Mouse (Mus musculus) kidney, postnatal 36 days (tissue): ENCODE results near the gene Gbp5.
"Not testable (repeated sequence)": the region's sequence is repeated elsewhere in the genome, so short reads cannot be mapped to it uniquely, and the experiment has no call there.

Experiments
- DNase-seq, 2 experiments: peaks; one replicate each; pipeline ENCODE4 v3.0.0; 2021 to 2022; ENCODE audit warnings: mixed read lengths in 2 of 2

The Gbp5 gene

GRCm38 (mm10) chr3:142542776-142543175 is 49.0 kb downstream of the Gbp5 start:
- not testable (repeated sequence) for DNase-seq

DNA sequence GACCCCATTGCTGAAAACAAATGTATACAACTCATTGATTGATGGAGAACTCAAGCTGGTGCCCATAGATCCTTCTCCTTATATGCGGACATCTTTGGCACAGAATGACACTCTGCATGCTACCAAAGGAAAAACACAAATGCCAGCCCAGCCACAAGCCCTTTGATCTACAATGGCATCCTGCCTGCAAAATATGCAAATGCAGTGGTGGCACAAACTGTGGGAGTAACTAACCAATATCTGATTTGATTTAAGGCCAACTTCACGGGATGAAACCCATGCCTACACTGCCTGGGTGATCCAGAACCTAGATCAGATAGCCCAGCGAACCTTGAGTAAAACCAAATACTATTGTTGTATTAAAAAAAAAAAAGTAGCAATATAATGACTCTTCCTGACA is 52.9 kb downstream of the Gbp5 start:
- DNase-seq, result peak in 1 of 2 experiments; percentile 28

DNA sequence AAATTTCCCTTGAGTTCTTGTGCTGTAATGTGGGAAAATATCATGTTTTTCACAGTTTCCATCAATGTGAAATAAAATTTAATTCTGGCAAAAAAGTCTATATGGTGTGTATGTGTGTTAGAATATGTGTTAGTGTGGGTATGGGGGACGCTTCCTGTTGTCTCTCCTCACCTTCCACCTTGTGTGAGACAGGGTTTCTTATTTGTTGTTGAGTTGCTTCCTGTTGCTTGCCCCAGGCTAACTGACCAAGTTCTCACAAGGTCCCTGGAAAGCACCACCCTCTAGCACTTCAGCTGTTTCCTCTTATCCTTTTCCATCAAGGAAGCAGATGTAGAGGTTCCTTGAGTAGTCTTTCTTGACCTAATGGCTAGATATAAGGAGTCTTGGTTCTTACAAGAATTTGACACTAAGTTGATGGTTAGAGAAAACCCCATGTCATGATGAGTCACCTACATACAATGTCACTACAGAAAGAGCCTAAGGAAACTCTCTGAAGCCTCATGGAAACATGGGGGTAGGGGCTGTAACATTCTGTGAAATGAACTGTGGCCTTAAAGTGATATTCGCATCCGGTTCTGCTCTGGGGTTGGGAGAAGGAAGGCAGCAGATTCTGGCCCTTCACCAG is 56.4 kb downstream of the Gbp5 start:
- DNase-seq, result no peak

GRCm38 (mm10) chr3:142554601-142555000 is 60.8 kb downstream of the Gbp5 start:
- DNase-seq, result peak; percentile 21 to 42

DNA sequence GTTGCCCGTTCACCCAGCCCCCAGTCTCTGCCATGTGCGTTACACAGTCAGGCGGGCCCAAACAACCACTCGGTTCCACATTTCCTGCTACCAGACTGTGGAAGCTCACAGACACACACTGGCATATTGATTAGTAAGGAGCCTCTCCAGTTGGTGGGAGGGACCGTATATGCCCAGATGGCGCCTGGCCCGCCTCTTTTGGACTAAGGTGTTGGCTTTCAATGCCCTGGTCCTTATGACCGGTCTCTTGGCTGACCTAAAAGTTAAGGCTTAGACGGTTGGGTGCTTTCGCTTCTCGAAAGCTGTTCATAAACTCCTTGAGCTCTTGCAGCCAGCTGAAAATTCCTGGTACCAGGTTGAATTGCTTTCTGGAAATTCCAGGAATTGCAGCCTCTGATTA is 61.8 kb downstream of the Gbp5 start:
- DNase-seq, result peak; percentile 68 to 77

GRCm38 (mm10) chr3:142559632-142560228 is 66.0 kb downstream of the Gbp5 start, which contains the start of gene Gbp3:
Gbp3 (plus strand) TSS chr3:142560026.
- DNase-seq, result peak; percentile 52 to 61

GRCm38 (mm10) chr3:142560296-142560948 is 66.6 kb downstream of the Gbp5 start:
- DNase-seq, result peak; percentile 88 to 93

DNA sequence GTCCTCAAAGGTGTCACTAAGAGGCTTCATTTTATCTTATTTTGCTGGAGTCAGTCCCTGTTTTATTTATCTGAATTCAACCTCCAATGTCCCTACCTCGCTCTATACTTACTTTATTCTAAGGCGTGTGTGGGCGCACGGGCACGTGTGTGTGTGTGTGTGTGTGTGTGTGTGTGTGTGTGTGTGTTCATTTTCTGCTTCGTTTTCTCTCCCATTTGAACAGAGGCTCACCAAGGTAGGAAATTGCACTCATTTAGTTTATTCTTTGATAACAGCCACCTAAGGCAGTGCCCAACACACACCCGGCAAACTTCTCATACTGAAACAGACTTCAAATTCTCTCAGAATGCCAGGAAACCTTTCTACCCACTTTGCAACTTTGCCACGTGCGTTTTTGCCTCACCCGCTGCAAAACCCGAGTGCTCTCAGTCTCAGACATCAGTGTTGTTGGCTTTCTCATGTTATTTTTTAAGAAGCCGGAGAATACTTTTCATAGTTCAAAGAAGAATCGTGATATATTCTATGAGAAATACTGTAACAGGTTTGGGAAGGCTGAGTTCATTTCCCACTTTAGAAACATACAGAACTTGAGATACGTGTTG is 67.4 kb downstream of the Gbp5 start:
- DNase-seq, result no peak

DNA sequence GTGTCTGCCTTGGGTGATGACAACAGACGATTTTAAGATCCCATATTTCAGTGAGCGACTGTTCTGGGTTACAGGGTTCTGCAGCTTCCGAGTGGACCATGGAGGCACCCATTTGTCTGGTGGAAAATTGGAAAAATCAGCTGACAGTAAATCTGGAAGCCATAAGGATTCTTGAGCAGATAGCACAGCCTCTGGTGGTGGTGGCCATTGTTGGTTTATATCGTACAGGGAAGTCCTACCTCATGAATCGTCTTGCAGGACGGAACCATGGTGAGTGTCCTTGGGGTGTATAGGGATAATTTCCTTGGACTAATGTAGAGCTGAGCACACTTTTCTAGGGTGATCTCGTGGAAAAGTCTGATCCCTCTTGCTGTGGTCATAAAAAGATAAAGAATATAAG is 67.9 kb downstream of the Gbp5 start:
- no peak for DNase-seq

DNA sequence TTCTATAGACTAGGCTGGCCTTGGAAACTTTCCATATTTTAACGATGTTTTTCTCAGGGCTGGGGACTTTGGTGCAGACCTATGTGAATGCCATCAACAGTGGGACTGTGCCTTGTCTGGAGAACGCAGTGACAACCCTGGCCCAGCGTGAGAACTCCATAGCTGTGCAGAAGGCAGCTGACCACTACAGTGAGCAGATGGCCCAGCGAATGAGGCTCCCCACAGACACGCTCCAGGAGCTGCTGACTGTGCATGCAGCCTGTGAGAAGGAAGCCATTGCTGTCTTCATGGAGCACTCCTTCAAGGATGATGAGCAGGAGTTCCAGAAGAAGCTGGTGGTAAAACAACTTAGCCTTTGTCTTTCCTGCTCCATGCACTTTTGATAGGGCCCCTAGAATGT is 73.7 kb downstream of the Gbp5 start:
- not testable (repeated sequence) for DNase-seq

GRCm38 (mm10) chr3:142570738-142571137 is 77.0 kb downstream of the Gbp5 start:
- no peak for DNase-seq
